Mouse (Mus musculus): ENCODE measurements around the gene Car15. TPM values are rescaled to one million over a fixed set of nuclear protein-coding genes. Genes with fewer than 3 reads are reported as not detected.
A peak's percentile ranks its signal among the peaks of the same experiment; 100 is the strongest.

Gene Car15
- polyA plus RNA-seq, 1 experiment from 2014 or later, result 3.3 TPM

DNA sequence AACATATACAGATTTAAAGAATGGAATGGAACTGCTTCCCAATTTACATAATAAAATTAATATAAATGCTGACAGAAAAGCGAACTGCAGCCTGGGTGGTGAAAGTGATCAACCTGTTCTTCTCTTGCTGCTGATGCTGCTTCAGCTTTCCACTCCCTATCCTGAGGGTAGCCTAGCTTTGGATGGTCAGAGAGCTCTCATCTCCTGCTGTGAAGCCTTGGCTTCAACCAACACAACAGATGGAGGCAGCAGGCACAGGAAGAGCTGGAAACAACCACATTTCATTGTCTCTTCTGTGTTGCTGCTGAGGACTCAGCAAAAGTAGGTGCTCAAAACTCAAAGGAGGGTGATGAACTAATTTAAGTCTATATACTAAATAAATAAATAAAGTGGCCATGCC lies 13.7 kb upstream of the Car15 start:
- Histone ChIP-seq H3K4me1 (no peaks in the 10 kb centered on the region), H3K4me2 (no peak overlapping the region), H3K27me3 (no peaks in the 10 kb centered on the region), H3K9ac (no peak overlapping the region), H3K27ac (no peak overlapping the region), H3K36me3 (peaks cover 87% of the 10 kb centered on the region), H3K4me3 (no peak overlapping the region), H3K9me3 (no peaks in the 10 kb centered on the region)
- WGBS, result 89% methylated on average over 1 of the region's 1 CpGs
- ATAC-seq (ENCODE audit: borderline replicate concordance, extremely low read depth, low FRiP score, low TSS enrichment), result no peak

DNA sequence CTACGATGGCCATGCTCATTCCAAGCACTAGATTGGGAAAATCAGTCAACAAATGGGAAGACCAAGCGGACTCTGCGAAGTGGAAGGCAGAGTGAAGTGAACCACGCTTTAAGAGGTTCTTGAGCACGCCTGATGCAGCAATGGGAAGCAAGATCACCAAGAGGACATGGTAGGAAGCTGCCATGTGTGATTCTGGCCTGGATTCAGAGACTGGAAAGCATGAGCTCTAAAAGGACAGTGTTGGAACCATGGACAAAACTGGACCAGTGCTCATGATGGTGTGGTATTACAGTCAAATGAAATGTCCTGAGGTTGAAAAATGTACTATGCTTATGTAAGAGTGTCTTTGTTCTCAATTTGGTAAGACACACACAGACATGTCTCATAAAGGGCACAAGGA lies 13.2 kb upstream of the Car15 start:
- H3K27me3 ChIP-seq, result no peaks in the 10 kb centered on the region
- 94% methylated on average over 5 of the region's 5 CpGs for WGBS
- H3K4me3 ChIP-seq, result no peak overlapping the region
- no peak overlapping the region for H3K4me2 ChIP-seq
- H3K27ac ChIP-seq, result no peak overlapping the region
- no peak overlapping the region for H3K9ac ChIP-seq
- peaks cover 87% of the 10 kb centered on the region for H3K36me3 ChIP-seq
- no peak for ATAC-seq (ENCODE audit: borderline replicate concordance, extremely low read depth, low FRiP score, low TSS enrichment)
- H3K9me3 ChIP-seq, result no peaks in the 10 kb centered on the region
- H3K4me1 ChIP-seq, result no peaks in the 10 kb centered on the region

DNA sequence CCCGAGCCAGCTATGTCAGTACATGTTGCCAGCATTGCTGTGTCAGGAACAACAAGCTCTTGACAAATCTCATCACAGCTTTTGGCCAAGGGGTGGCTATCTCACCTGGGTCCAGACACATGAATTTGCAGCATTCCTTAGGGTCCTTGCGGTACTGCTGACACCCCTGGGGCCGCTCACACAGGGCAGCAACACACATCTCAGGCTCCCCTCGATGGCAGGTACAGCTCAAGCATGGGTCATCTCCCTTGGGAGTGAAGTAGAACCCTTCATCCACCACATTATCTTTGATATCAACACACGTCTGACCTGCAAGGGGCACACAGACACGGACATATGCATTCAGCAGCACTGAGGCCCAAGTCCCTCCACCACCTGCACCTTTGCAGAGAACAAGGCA lies 11.3 kb upstream of the Car15 start:
- Histone ChIP-seq H3K4me3 (no peak overlapping the region), H3K4me1 (no peaks in the 10 kb centered on the region), H3K27ac (no peak overlapping the region), H3K27me3 (no peaks in the 10 kb centered on the region), H3K9ac (no peak overlapping the region), H3K9me3 (no peaks in the 10 kb centered on the region), H3K4me2 (no peak overlapping the region), H3K36me3 (peaks cover 88% of the 10 kb centered on the region)
- ATAC-seq (ENCODE audit: borderline replicate concordance, extremely low read depth, low FRiP score, low TSS enrichment), result no peak
- WGBS, result 78% methylated on average over 6 of the region's 6 CpGs

DNA sequence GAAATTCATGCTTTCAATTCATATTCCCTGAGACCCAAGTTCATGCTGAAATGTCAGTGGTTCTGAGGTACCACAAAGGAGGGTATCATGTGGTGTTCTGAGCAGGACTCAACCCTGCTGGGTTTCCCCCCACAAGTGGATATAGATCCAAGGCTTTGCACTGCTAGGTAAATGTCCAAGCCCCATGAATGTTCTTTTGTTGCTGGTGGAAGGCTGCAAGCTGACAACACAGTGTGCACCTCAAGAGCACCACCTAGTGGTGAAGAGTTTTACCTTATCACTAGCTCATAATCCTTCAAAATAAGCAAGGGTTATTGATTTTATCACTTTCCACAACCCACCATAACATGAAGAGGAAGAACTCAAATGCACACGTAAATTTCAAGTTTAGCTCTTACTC lies 10.8 kb upstream of the Car15 start:
- Histone ChIP-seq H3K36me3 (peaks cover 89% of the 10 kb centered on the region), H3K9ac (no peak overlapping the region), H3K27me3 (no peaks in the 10 kb centered on the region), H3K27ac (no peak overlapping the region), H3K4me2 (no peak overlapping the region), H3K4me3 (no peak overlapping the region), H3K9me3 (no peaks in the 10 kb centered on the region), H3K4me1 (no peaks in the 10 kb centered on the region)
- ATAC-seq (ENCODE audit: borderline replicate concordance, extremely low read depth, low FRiP score, low TSS enrichment), result peak; percentile 46; the same call in 1 of the 2 replicates
- WGBS, result 5% methylated on average over 1 of the region's 1 CpGs

DNA sequence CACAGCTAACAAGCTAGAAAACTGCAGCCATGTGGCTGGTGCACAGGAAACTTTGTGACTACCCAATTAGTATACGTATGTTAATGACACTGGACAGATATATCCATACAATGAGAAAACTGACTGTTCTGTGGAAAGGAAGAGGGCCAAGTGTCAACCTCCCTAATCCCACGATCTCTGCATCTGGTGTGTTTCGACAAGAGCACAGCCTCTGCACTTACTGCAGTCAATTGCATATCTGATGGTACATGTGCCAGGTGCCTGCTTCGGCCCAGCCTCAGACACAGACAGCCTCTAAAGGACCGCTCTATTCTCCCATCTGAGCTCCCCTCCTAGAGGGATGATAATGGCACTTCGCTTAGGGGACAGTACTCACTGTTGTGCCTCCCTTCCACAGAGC lies 10.3 kb upstream of the Car15 start:
- H3K9ac ChIP-seq, result no peak overlapping the region
- ATAC-seq (ENCODE audit: borderline replicate concordance, extremely low read depth, low FRiP score, low TSS enrichment), result no peak
- H3K4me1 ChIP-seq, result no peaks in the 10 kb centered on the region
- no peaks in the 10 kb centered on the region for H3K9me3 ChIP-seq
- no peak overlapping the region for H3K4me2 ChIP-seq
- H3K4me3 ChIP-seq, result no peak overlapping the region
- H3K27ac ChIP-seq, result no peak overlapping the region
- WGBS, result 93% methylated on average over 6 of the region's 6 CpGs
- no peaks in the 10 kb centered on the region for H3K27me3 ChIP-seq
- peaks cover 90% of the 10 kb centered on the region for H3K36me3 ChIP-seq

DNA sequence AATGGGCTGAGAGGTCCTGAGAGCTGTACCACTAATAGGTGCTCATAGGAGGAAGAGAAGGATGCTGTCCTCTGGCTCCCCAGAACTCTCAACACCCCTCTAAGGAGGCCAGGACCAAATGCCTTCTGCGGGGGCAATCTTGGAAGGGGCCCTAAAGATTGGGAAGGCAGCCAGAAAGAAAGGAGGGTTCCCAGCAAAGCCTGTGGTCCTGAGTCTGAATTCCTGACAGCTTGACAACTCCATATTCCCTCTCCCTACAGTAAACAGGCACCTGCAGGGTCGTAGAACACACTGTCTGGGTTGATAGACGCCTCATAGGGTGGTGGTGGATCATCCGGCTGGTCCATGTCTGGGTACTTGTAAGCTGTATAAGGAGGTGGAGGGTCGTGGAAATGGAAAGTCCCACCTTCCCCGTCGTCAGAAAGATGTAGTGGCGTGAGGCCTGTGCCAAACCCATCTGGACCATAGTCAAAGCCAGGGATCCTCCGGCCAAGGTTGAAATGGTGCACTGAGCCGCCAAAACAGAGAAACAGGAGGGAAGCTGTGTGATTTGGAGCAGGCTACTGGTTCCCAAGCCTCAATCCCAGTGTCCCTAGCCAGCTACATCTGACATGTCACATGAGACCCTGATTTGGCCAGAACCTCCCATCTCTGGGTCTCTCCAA lies 5.7 kb upstream of the Car15 start:
- H3K4me3 ChIP-seq, result no peak overlapping the region
- 86% methylated on average over 10 of the region's 10 CpGs for WGBS
- H3K36me3 ChIP-seq, result peaks cover 78% of the 10 kb centered on the region
- ATAC-seq (ENCODE audit: borderline replicate concordance, extremely low read depth, low FRiP score, low TSS enrichment), result no peak
- no peaks in the 10 kb centered on the region for H3K4me1 ChIP-seq
- H3K9ac ChIP-seq, result no peak overlapping the region
- no peaks in the 10 kb centered on the region for H3K27me3 ChIP-seq
- no peaks in the 10 kb centered on the region for H3K9me3 ChIP-seq
- no peak overlapping the region for H3K27ac ChIP-seq
- H3K4me2 ChIP-seq, result no peak overlapping the region

DNA sequence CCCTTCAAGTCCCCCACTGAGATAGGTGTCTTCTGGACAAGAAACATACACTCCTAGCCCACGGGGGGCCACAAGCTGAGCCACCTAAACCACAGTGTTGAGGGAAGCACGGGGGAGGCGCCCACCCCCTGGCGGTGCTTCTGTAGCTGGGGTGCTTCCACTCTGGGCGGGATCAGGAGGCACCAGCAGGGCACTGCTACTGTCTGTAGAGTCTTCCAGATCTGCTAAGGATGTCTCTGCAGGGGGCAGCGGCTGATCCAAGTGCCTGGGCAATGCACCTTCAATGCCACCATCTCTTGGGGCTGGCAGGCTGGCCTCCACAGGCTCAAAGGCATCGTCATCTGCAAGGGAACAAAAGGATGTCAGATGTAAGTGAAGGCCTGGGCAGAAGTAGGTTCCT lies 4.3 kb upstream of the Car15 start:
- WGBS, result 96% methylated on average over 7 of the region's 7 CpGs
- Histone ChIP-seq H3K9ac (no peak overlapping the region), H3K9me3 (no peaks in the 10 kb centered on the region), H3K27ac (no peak overlapping the region), H3K36me3 (peaks cover 64% of the 10 kb centered on the region), H3K4me3 (no peak overlapping the region), H3K4me1 (no peaks in the 10 kb centered on the region), H3K27me3 (peaks cover 2% of the 10 kb centered on the region; the same call in 1 of the 2 replicates), H3K4me2 (no peak overlapping the region)
- no peak for ATAC-seq (ENCODE audit: borderline replicate concordance, extremely low read depth, low FRiP score, low TSS enrichment)

DNA sequence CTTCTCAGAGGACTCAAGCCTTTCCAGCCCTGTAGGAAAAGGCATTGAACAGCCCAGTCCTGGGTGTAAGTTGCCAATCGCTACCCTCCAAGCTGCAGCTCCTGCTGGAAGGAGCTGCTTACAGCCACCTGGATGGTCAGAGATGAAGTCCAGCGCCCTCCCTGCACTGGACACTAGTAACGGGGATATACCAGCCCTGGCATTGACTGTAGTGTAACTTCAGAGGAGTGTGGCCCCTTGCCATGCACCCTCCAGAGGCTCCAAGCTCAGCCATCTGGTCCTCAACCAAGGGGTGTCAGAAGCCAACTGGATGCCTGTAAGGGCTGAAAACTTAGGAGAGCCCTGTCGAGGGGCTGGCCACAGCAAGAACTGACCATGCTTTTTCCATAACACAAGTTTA lies 1.8 kb upstream of the Car15 start:
- H3K27me3 ChIP-seq, result peaks cover 27% of the 10 kb centered on the region
- no peaks in the 10 kb centered on the region for H3K9me3 ChIP-seq
- no peak for ATAC-seq (ENCODE audit: borderline replicate concordance, extremely low read depth, low FRiP score, low TSS enrichment)
- H3K4me1 ChIP-seq, result no peaks in the 10 kb centered on the region
- H3K36me3 ChIP-seq, result peaks cover 40% of the 10 kb centered on the region
- H3K4me3 ChIP-seq, result no peak overlapping the region
- no peak overlapping the region for H3K4me2 ChIP-seq
- H3K9ac ChIP-seq, result no peak overlapping the region
- 71% methylated on average over 4 of the region's 4 CpGs for WGBS
- no peak overlapping the region for H3K27ac ChIP-seq

DNA sequence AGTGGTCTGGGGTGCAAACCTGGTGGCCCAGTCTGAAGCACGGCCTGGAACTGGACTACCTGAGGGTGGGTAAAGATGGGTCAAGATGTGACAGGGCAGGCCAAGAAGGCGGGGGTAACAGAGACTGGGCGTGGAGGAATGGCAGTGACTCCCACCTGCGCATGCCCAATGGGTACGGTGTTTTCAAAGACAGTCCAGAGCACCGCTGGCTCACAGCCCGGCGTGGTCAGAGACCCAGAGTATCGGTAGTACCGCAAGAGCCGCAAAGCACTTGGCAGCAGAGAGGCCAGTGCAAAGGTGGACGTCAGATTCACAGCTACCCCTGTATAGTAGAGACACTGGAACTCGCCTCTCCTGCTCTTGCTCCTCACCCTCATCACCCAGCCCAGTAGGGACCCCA lies 2.7 kb downstream of the Car15 start:
- Histone ChIP-seq H3K27me3 (peaks cover 72% of the 10 kb centered on the region), H3K27ac (no peak overlapping the region), H3K36me3 (no peaks in the 10 kb centered on the region), H3K4me3 (no peak overlapping the region), H3K4me2 (no peak overlapping the region), H3K9me3 (no peaks in the 10 kb centered on the region), H3K9ac (no peak overlapping the region), H3K4me1 (peaks cover 14% of the 10 kb centered on the region; the same call in 1 of the 2 replicates)
- WGBS, result 48% methylated on average over 13 of the region's 13 CpGs
- ATAC-seq (ENCODE audit: borderline replicate concordance, extremely low read depth, low FRiP score, low TSS enrichment), result no peak

DNA sequence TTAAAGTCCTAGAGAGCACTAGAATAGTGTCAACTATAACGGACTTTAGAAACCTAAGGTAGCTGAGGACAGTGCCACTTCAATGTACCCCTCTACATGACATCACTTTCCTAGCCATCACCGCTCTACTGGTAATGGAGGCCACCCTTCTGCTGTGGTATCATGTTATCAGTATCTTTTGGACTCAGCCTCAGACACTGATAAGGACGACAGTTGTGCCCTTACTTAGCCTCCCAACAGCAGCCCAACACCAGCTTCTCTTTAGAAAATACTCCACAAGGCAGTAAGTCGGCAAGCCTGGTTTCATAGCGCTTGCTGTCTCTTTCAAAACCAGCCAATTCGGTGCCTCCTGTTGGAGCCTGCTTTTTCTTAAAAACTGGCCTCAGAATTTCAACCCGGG lies 3.6 kb downstream of the Car15 start:
- H3K9ac ChIP-seq, result no peak overlapping the region
- H3K27me3 ChIP-seq, result peaks cover 77% of the 10 kb centered on the region
- H3K4me2 ChIP-seq, result peak overlapping the region; percentile 97
- no peaks in the 10 kb centered on the region for H3K36me3 ChIP-seq
- peak overlapping the region; percentile 56 for H3K4me3 ChIP-seq
- no peak for ATAC-seq (ENCODE audit: borderline replicate concordance, extremely low read depth, low FRiP score, low TSS enrichment)
- H3K27ac ChIP-seq, result no peak overlapping the region
- H3K9me3 ChIP-seq, result no peaks in the 10 kb centered on the region
- H3K4me1 ChIP-seq, result peaks cover 14% of the 10 kb centered on the region; the same call in 1 of the 2 replicates
- WGBS, result 43% methylated on average over 7 of the region's 7 CpGs

DNA sequence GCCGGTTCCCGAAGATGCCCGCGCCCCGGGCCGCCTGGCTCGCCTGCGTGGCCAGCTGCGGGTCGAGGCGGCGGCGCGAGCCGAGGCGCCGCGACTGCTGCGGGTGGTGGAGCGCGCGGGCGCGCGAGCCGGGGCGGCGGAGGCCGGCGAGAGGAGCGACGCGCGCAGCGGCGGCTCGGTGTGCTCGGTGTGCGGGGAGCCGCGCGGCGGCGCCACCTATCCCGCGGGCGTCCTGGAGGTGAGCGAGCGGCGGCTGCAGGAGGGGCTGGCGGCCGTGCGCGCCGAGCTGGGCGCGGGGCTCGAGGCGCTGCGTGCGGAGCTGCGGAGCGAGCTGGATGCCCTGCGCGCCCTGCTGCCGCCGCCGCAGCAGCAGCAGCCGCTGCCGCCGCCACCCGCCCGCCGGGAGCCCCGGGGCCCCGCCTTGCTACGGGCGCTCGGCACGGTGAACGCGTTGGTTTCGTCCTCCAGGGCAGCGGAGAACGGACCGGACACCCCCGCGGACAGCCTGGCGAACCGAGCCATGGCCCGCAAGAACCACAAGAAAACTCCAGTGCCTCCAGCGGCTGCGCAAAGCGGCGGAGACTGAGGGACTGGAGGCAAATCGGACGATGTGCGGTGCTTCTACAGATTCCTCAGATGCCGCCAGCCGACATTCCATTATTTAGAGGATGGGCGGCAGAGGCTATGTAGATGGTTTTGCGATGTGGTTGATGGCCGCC lies 4.3 kb downstream of the Car15 start:
- Histone ChIP-seq H3K9ac (peak overlapping the region; percentile 25), H3K27ac (no peak overlapping the region), H3K36me3 (no peaks in the 10 kb centered on the region), H3K27me3 (peaks cover 84% of the 10 kb centered on the region), H3K4me2 (peak overlapping the region; percentile 97), H3K4me3 (peak overlapping the region; percentile 56), H3K4me1 (peaks cover 14% of the 10 kb centered on the region; the same call in 1 of the 2 replicates), H3K9me3 (no peaks in the 10 kb centered on the region)
- no peak for ATAC-seq (ENCODE audit: borderline replicate concordance, extremely low read depth, low FRiP score, low TSS enrichment)
- WGBS, result under 1% methylated on average over 70 of the region's 103 CpGs

DNA sequence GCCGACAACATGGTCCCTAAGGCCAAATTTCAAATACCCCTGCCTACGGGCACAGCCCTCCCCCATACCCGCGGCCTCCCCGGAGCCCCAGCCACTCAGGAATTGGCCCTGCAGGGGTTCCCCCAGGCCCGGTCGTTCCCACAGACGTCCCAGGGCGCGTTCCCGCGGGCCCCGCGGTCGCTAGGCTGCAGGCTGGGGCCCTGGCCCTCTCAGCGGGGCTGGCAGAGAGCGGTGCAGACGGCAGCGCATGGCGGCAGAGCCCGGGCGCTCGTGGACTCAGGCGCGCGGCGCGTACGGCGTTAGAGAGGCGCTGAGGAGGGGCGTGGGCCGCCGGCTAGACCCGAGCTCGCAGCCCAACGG lies 4.9 kb downstream of the Car15 start:
- Histone ChIP-seq H3K9ac (peak overlapping the region; percentile 25), H3K36me3 (no peaks in the 10 kb centered on the region), H3K4me1 (peaks cover 14% of the 10 kb centered on the region; the same call in 1 of the 2 replicates), H3K27me3 (peaks cover 87% of the 10 kb centered on the region), H3K4me3 (peak overlapping the region; percentile 56), H3K27ac (no peak overlapping the region), H3K9me3 (no peaks in the 10 kb centered on the region), H3K4me2 (peak overlapping the region; percentile 97)
- 0% methylated on average over 37 of the region's 37 CpGs for WGBS
- peak; percentile 45; the same call in 1 of the 2 replicates for ATAC-seq (ENCODE audit: borderline replicate concordance, extremely low read depth, low FRiP score, low TSS enrichment)
